In genomic region chr17:70847086-70847485, GRCm38 (mm10) we compare ENCODE assay signal across 7 mouse cellular contexts. TPM values are rescaled to one million over a fixed set of nuclear protein-coding genes. Genes with fewer than 3 reads are reported as not detected.
DNase-seq lines count a peak whose midpoint lies in the region; ATAC-seq and TF ChIP-seq lines count a peak whose summit lies in the region.

No protein-coding gene starts in this region.

- peak; percentile 85 for DNase-seq in CD4-positive helper T cell, adult 2 months (ENCODE audit: low read depth, low spot score)
- peak; percentile 80 for DNase-seq in MEL-GATA-1-ER (ENCODE audit: extremely low read depth, low read depth)
- peak; percentile 29 for DNase-seq in gastrocnemius, postnatal 10 days
- peak; percentile 22 for DNase-seq in lung, adult 2 months
- DNase-seq in retina, embryonic 14.5 days (ENCODE audit: low spot score): peak; percentile 74
- no peak for DNase-seq in right cerebral cortex, postnatal 4 days

- H3K27ac ChIP-seq in intestine, postnatal 0 days (ENCODE audit: low read depth, low read length): no peak overlapping the region

- H3K4me3 ChIP-seq in intestine, postnatal 0 days (ENCODE audit: low read depth, low read length): peak overlapping the region; percentile 78; the same call in 1 of the 2 replicates
- peak overlapping the region; percentile 25 for H3K4me3 ChIP-seq in lung, adult 2 months (replicated peaks; ENCODE audit: extremely low read depth, low read depth, low read length)

- peak; percentile 78 for TF ChIP-seq CTCF in intestine, postnatal 0 days (IDR thresholded peaks at IDR 0.05; ENCODE audit: low read depth)
- 0 out of 2 replicates have a peak, but pooled peaks have one; percentile 21 for TF ChIP-seq CTCF in lung, adult 2 months (IDR thresholded peaks at IDR 0.05; ENCODE audit: insufficient read depth, low read length)

- no peaks in the 10 kb centered on the region for H3K27me3 ChIP-seq in intestine, postnatal 0 days (replicated peaks; ENCODE audit: control insufficient read depth, insufficient read depth, low read length)

- ATAC-seq in intestine, postnatal 0 days: no peak

- WGBS in intestine, postnatal 0 days: 2% methylated on average over 4 of the region's 4 CpGs
- 1% methylated on average over 4 of the region's 4 CpGs for WGBS in lung, adult 2 months

- TF ChIP-seq POLR2A in lung, adult 2 months (IDR thresholded peaks at IDR 0.05; ENCODE audit: borderline replicate concordance, extremely low read depth, low read depth, low read length): no peak

- no peak overlapping the region for H3K9ac ChIP-seq in intestine, postnatal 0 days (ENCODE audit: low read depth, low read length)

- H3K4me1 ChIP-seq in intestine, postnatal 0 days (replicated peaks; ENCODE audit: control insufficient read depth, insufficient read depth, low read length): 0 out of 2 replicates have a peak, but pooled peaks cover 7% of the 10 kb centered on the region
- H3K4me1 ChIP-seq in lung, adult 2 months (ENCODE audit: control insufficient read depth, insufficient read depth, low read length): peaks cover 7% of the 10 kb centered on the region; the same call in 1 of the 2 replicates

- peak overlapping the region; percentile 94 for H3K4me2 ChIP-seq in intestine, postnatal 0 days (replicated peaks; ENCODE audit: low read depth)

- H3K36me3 ChIP-seq in intestine, postnatal 0 days (ENCODE audit: control insufficient read depth, insufficient read depth): peaks cover 7% of the 10 kb centered on the region; the same call in 1 of the 2 replicates

- no peaks in the 10 kb centered on the region for H3K9me3 ChIP-seq in intestine, postnatal 0 days (ENCODE audit: control insufficient read depth)

RNA-seq across cellular contexts. Expression of gene Tgif1, which starts 6.3 kb away (rescaled TPM):
- total RNA-seq in gastrocnemius, postnatal 10 days (2021): 10 to 100 TPM in 1 of 2 experiments, 1 to 10 TPM in 1; 9.5 to 15.4 TPM
- 20.0 and 24.5 TPM in 2 replicates for polyA plus RNA-seq in intestine, postnatal 0 days (2015; fragmentation: Nextera tagmentation; extraction: Ambion mirVana)
- 14.1 and 25.2 TPM in 2 replicates for polyA plus RNA-seq in lung, adult 2 months (2012; rRNA removed)
